ENCODE assay signal across 18 mouse cellular contexts in the genomic region with DNA sequence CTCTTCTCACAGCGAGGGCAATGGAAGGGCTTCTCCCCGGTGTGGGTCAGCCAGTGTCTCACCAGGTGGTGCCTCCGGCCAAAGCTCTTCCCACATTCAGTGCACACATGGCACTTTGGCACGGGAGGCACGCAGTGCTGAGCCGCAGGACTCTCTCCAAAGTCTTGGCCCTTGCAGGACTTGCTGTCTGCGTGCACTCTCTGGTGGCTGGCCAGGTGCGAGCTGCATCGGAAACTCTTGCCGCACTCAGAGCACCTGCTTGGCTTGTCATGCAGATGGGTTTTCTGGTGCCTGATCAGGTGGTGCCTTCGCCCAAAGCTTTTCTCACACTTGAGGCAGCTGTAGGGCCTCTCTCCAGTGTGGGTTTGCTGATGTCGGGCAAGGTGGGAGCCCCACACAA. TPM values are rescaled to one million over a fixed set of nuclear protein-coding genes. Genes with fewer than 3 reads are reported as not detected.
A peak's percentile ranks its signal among the peaks of the same experiment; 100 is the strongest.
DNase-seq lines count a peak whose midpoint lies in the region; ATAC-seq and TF ChIP-seq lines count a peak whose summit lies in the region.
"Had no signal": no experiment of that assay in that cellular context is flagged by ENCODE, and none has a peak within 500 bp of the region (broad histone marks: within the 10 kb centered on the region; RNA-seq: fewer than 3 reads in every experiment).

No protein-coding gene starts in this region.

- no peaks in the 10 kb centered on the region for H3K36me3 ChIP-seq in thymus, adult 2 months (ENCODE audit: control insufficient read depth, insufficient read depth, low read length)
- H3K36me3 ChIP-seq in hindbrain, postnatal 0 days (ENCODE audit: insufficient read depth, low read length) = peaks cover 8% of the 10 kb centered on the region
- H3K36me3 ChIP-seq: embryonic facial prominence, embryonic 12.5 days; forebrain, embryonic 12.5 days; liver, embryonic 13.5 days had no signal

- H3K4me1 ChIP-seq in thymus, adult 2 months (replicated peaks; ENCODE audit: control insufficient read depth, insufficient read depth, low read length) = peaks cover 5% of the 10 kb centered on the region
- H3K4me1 ChIP-seq in hindbrain, postnatal 0 days (ENCODE audit: insufficient read depth, low read length) = no peaks in the 10 kb centered on the region
- H3K4me1 ChIP-seq: embryonic facial prominence, embryonic 12.5 days; forebrain, embryonic 12.5 days; liver, embryonic 13.5 days; midbrain, embryonic 13.5 days had no signal

- WGBS in thymus, adult 2 months = 62% methylated on average over 12 of the region's 12 CpGs
- 71% methylated on average over 12 of the region's 12 CpGs for WGBS in hindbrain, postnatal 0 days

- no peak overlapping the region for H3K4me3 ChIP-seq in thymus, adult 2 months (ENCODE audit: control insufficient read depth, insufficient read depth, low read length)
- H3K4me3 ChIP-seq in hindbrain, postnatal 0 days (ENCODE audit: low read length) = no peak overlapping the region
- H3K4me3 ChIP-seq: embryonic facial prominence, embryonic 12.5 days; forebrain, embryonic 12.5 days; liver, embryonic 13.5 days; midbrain, embryonic 13.5 days had no signal

- H3K9me3 ChIP-seq in hindbrain, postnatal 0 days (ENCODE audit: low read length) = no peaks in the 10 kb centered on the region
- H3K9me3 ChIP-seq: embryonic facial prominence, embryonic 12.5 days; forebrain, embryonic 12.5 days; liver, embryonic 13.5 days; midbrain, embryonic 13.5 days had no signal

- DNase-seq in thymus, adult 2 months = peak; percentile 8
- no peak for DNase-seq in thymus, adult 18-20 months
- DNase-seq in cerebellum, adult 9-10 months = peak; percentile 36
- DNase-seq in gastrocnemius, postnatal 36 days = peak; percentile 43 to 64
- no peak for DNase-seq in hindbrain, postnatal 0 days (ENCODE audit: low spot score)
- no peak for DNase-seq in ovary, postnatal 10 days (ENCODE audit: low spot score)
- DNase-seq: adrenal gland, postnatal 25 days; heart, postnatal 14 days; layer of hippocampus, adult 9-11 months; liver, embryonic 13.5 days; lung, postnatal 14 days; spleen, adult 18-20 months had no signal

- H3K9ac ChIP-seq in hindbrain, postnatal 0 days (replicated peaks; ENCODE audit: low read length) = no peak overlapping the region
- H3K9ac ChIP-seq: embryonic facial prominence, embryonic 12.5 days; forebrain, embryonic 12.5 days; liver, embryonic 13.5 days; midbrain, embryonic 13.5 days had no signal

- no peak for TF ChIP-seq CTCF in thymus, adult 2 months (IDR thresholded peaks at IDR 0.05; ENCODE audit: borderline replicate concordance, control insufficient read depth, extremely low read depth, insufficient read depth, low read length, poor library complexity)
- no peak for TF ChIP-seq CTCF in hindbrain, postnatal 0 days (IDR thresholded peaks at IDR 0.05; ENCODE audit: low read depth)

- no peak overlapping the region for H3K4me2 ChIP-seq in hindbrain, postnatal 0 days (ENCODE audit: low read depth, low read length)
- H3K4me2 ChIP-seq: embryonic facial prominence, embryonic 12.5 days; forebrain, embryonic 12.5 days; liver, embryonic 13.5 days; midbrain, embryonic 13.5 days had no signal

- H3K27me3 ChIP-seq in thymus, adult 2 months (ENCODE audit: control insufficient read depth, insufficient read depth, low read length) = no peaks in the 10 kb centered on the region; the same call in 1 of the 2 replicates
- H3K27me3 ChIP-seq in hindbrain, postnatal 0 days (ENCODE audit: insufficient read depth, low read length) = no peaks in the 10 kb centered on the region
- H3K27me3 ChIP-seq: forebrain, embryonic 12.5 days; liver, embryonic 13.5 days; midbrain, embryonic 13.5 days had no signal

- no peak for TF ChIP-seq POLR2A in thymus, adult 2 months (IDR thresholded peaks at IDR 0.05; ENCODE audit: control insufficient read depth, extremely low read depth, insufficient read depth, low read length, poor library complexity)

- ATAC-seq in hindbrain, postnatal 0 days = no peak
- ATAC-seq in megakaryocyte, adult 5-6 weeks (ENCODE audit: poor library complexity, severe bottlenecking) = no peak
- ATAC-seq: midbrain, embryonic 13.5 days had no signal

- H3K27ac ChIP-seq in thymus, adult 2 months (ENCODE audit: control insufficient read depth, insufficient read depth, low read length) = no peak overlapping the region
- no peak overlapping the region for H3K27ac ChIP-seq in hindbrain, postnatal 0 days
- H3K27ac ChIP-seq: embryonic facial prominence, embryonic 12.5 days; forebrain, embryonic 12.5 days; liver, embryonic 13.5 days; midbrain, embryonic 13.5 days had no signal

- intact Hi-C loops in gastrocnemius, postnatal 36 days (cut with DNase I) = no loop called here

RNA-seq across cellular contexts. Expression of a gene that starts 7.4 kb away (rescaled TPM):
- polyA plus RNA-seq in thymus, adult 2 months (2012; rRNA removed) = 0.34 and 0.71 TPM in 2 replicates
- total RNA-seq in gastrocnemius, postnatal 36 days (2021) = 10 to 100 TPM in 1 of 2 experiments, 1 to 10 TPM in 1; 9.7 to 10.3 TPM
- total RNA-seq in hindbrain, postnatal 0 days (2014; rRNA removed) = 11.2 and 15.1 TPM in 2 replicates
- 7.3 and 9.0 TPM in 2 replicates for polyA plus RNA-seq in hindbrain, postnatal 0 days (2015; fragmentation: Nextera tagmentation; extraction: Ambion mirVana)
- total RNA-seq in megakaryocyte, adult 5-6 weeks (2015) = 0.09 TPM in 1 of 2 replicates, not detected in the other
- not detected in 2 replicates for total RNA-seq in megakaryocyte, adult 5-6 weeks (2017)
- polyA plus RNA-seq: liver, embryonic 13.5 days had no signal

RNA-seq across cellular contexts. Expression of a gene that starts 28.6 kb away (rescaled TPM):
- polyA plus RNA-seq in thymus, adult 2 months (2012; rRNA removed) = not detected in 2 replicates
- not detected for total RNA-seq in gastrocnemius, postnatal 36 days (2021)
- not detected in 2 replicates for total RNA-seq in hindbrain, postnatal 0 days (2014; rRNA removed)
- not detected in 2 replicates for polyA plus RNA-seq in hindbrain, postnatal 0 days (2015; fragmentation: Nextera tagmentation; extraction: Ambion mirVana)
- total RNA-seq in megakaryocyte, adult 5-6 weeks (2015) = not detected in 2 replicates
- total RNA-seq in megakaryocyte, adult 5-6 weeks (2017) = not detected in 2 replicates
- total RNA-seq: adrenal gland, postnatal 25 days; heart, postnatal 14 days; left cerebral cortex, postnatal 36 days had no signal
- polyA plus RNA-seq: embryonic facial prominence, embryonic 12.5 days; forebrain, embryonic 12.5 days; liver, embryonic 13.5 days; midbrain, embryonic 13.5 days; testis, adult 2 months had no signal

RNA-seq across cellular contexts. Expression of a gene that starts 31.5 kb away (rescaled TPM):
- polyA plus RNA-seq in thymus, adult 2 months (2012; rRNA removed) = 0.22 TPM in 1 of 2 replicates, not detected in the other
- total RNA-seq in gastrocnemius, postnatal 36 days (2021) = not detected
- total RNA-seq in hindbrain, postnatal 0 days (2014; rRNA removed) = not detected in 2 replicates
- polyA plus RNA-seq in hindbrain, postnatal 0 days (2015; fragmentation: Nextera tagmentation; extraction: Ambion mirVana) = not detected in 2 replicates
- not detected in 2 replicates for total RNA-seq in megakaryocyte, adult 5-6 weeks (2015)
- not detected in 2 replicates for total RNA-seq in megakaryocyte, adult 5-6 weeks (2017)
- total RNA-seq: adrenal gland, postnatal 25 days; heart, postnatal 14 days; left cerebral cortex, postnatal 36 days had no signal
- polyA plus RNA-seq: embryonic facial prominence, embryonic 12.5 days; forebrain, embryonic 12.5 days; liver, embryonic 13.5 days; midbrain, embryonic 13.5 days had no signal

RNA-seq across cellular contexts. Expression of a gene that starts 52.2 kb away (rescaled TPM):
- 0.29 TPM in 1 of 2 replicates, not detected in the other for polyA plus RNA-seq in thymus, adult 2 months (2012; rRNA removed)
- not detected for total RNA-seq in gastrocnemius, postnatal 36 days (2021)
- total RNA-seq in hindbrain, postnatal 0 days (2014; rRNA removed) = not detected in 2 replicates
- not detected in 2 replicates for polyA plus RNA-seq in hindbrain, postnatal 0 days (2015; fragmentation: Nextera tagmentation; extraction: Ambion mirVana)
- total RNA-seq in megakaryocyte, adult 5-6 weeks (2015) = not detected in 2 replicates
- total RNA-seq in megakaryocyte, adult 5-6 weeks (2017) = not detected in 2 replicates
- total RNA-seq: adrenal gland, postnatal 25 days; heart, postnatal 14 days; left cerebral cortex, postnatal 36 days had no signal
- polyA plus RNA-seq: embryonic facial prominence, embryonic 12.5 days; forebrain, embryonic 12.5 days; liver, embryonic 13.5 days; midbrain, embryonic 13.5 days; testis, adult 2 months had no signal

RNA-seq across cellular contexts. Expression of a gene that starts 54.3 kb away (rescaled TPM):
- 0.11 TPM in 1 of 2 replicates, not detected in the other for polyA plus RNA-seq in thymus, adult 2 months (2012; rRNA removed)
- total RNA-seq in gastrocnemius, postnatal 36 days (2021) = not detected
- 0.26 TPM in 1 of 2 replicates, not detected in the other for total RNA-seq in hindbrain, postnatal 0 days (2014; rRNA removed)
- polyA plus RNA-seq in hindbrain, postnatal 0 days (2015; fragmentation: Nextera tagmentation; extraction: Ambion mirVana) = not detected in 2 replicates
- not detected in 2 replicates for total RNA-seq in megakaryocyte, adult 5-6 weeks (2015)
- total RNA-seq in megakaryocyte, adult 5-6 weeks (2017) = not detected in 2 replicates
- total RNA-seq: adrenal gland, postnatal 25 days; heart, postnatal 14 days; left cerebral cortex, postnatal 36 days had no signal
- polyA plus RNA-seq: embryonic facial prominence, embryonic 12.5 days; forebrain, embryonic 12.5 days; liver, embryonic 13.5 days; midbrain, embryonic 13.5 days; testis, adult 2 months had no signal

Comparison
In these comparisons a context has a peak if more than half of its experiments do, and no peak if none do; other contexts are left out.
1. DNase-seq: peak in thymus, adult 2 months (single experiment), cerebellum, adult 9-10 months (single experiment) and gastrocnemius, postnatal 36 days (2 of 2); none in thymus, adult 18-20 months (0 of 2), hindbrain, postnatal 0 days (single experiment) and ovary, postnatal 10 days (single experiment).
2. RNA of a gene that starts 7.4 kb away (total RNA-seq): 11.2 to 15.1 TPM in hindbrain, postnatal 0 days and 9.7 to 10.3 TPM in gastrocnemius, postnatal 36 days; 0.09 TPM in megakaryocyte, adult 5-6 weeks; every median in the first group is over 4 times any median in the second.